Mouse (Mus musculus) limb, embryonic 10.5 days (tissue): Measurements from ENCODE around the gene Mafg. TPM values are rescaled to one million over a fixed set of nuclear protein-coding genes. Genes with fewer than 3 reads are reported as not detected.

Experiments used
- DNase-seq: peaks from one replicate; pipeline ENCODE4 v3.0.0-alpha.2; 2017; ENCODE audit warnings: low spot score
- H3K27ac ChIP-seq: fragments of 300-500 bp; sonication (generic); 2 replicates; pipeline ENCODE4 v1.5.1; 2016; ENCODE audit warnings: mild to moderate bottlenecking
- H3K27me3 ChIP-seq: fragments of 300-500 bp; sonication (generic); 2 replicates; pipeline ENCODE4 v1.6.1; 2016; ENCODE audit warnings: low read depth, mild to moderate bottlenecking; ENCODE audit not compliant: poor library complexity, severe bottlenecking
- H3K36me3 ChIP-seq: fragments of 300-500 bp; sonication (generic); 2 replicates; pipeline ENCODE4 v1.6.1; 2016; ENCODE audit warnings: mild to moderate bottlenecking, moderate library complexity
- H3K4me1 ChIP-seq: fragments of 300-500 bp; sonication (generic); 2 replicates; pipeline ENCODE4 v1.6.1; 2016
- H3K4me3 ChIP-seq: fragments of 300-500 bp; sonication (generic); 2 replicates; pipeline ENCODE4 v1.5.1; 2016; ENCODE audit warnings: mild to moderate bottlenecking, moderate library complexity
- H3K9me3 ChIP-seq: fragments of 300-500 bp; sonication (generic); replicated peaks from 2 replicates; pipeline ENCODE4 v1.6.1; 2016; ENCODE audit warnings: mild to moderate bottlenecking
- WGBS: fragments of 180-500 bp; shearing (Covaris S2); methylation state at CpG from one replicate; pipeline ENCODE4 v1.1.7; 2016; 5-methylcytosine and 5-hydroxymethylcytosine counted together
- polyA plus RNA-seq: library from polyadenylated mRNA; unstranded; fragments of >200 nt; fragmentation: Nextera tagmentation; extraction: Ambion mirVana; gene quantifications from 2 replicates; pipeline ENCODE4 v1.2.1, GENCODE M21; 2016

The Mafg gene
- polyA plus RNA-seq, 1 experiment from 2014 or later = 25.9 TPM

- Histone ChIP-seq H3K27me3 (peaks cover 15% of the 10 kb centered on the region), H3K27ac (no peak overlapping the region), H3K4me1 (peaks cover 29% of the 10 kb centered on the region), H3K36me3 (peaks cover 82% of the 10 kb centered on the region), H3K9me3 (no peaks in the 10 kb centered on the region), H3K4me3 (no peak overlapping the region)
- DNase-seq = no peak
- 88% methylated on average over 10 of the region's 10 CpGs for WGBS
These were observed 19.9 kb downstream of the Mafg start for GRCm38 (mm10) chr11:120613481-120613972.

DNA sequence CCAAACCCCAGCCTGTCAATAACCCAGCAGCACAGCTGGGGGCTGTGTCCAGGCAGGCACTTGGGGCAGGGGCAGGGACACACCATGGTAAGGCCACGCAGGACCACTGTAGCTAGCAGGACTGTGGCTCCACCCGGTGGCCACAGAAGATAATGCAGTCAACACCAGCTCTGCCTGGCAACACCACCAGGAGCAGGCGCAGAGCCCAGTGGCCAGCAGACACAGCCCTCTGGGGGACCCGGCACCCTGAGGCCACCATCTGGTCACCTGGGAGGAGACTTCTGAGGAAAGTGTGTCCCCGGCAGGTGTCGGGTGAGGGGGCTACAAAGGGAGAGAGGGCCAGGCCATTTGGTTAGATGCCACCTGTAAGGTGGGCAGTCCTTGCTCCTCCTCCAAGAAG is 20.6 kb downstream of the Mafg start:
- Histone ChIP-seq H3K9me3 (no peaks in the 10 kb centered on the region), H3K4me3 (peak overlapping the region; percentile 23), H3K36me3 (peaks cover 74% of the 10 kb centered on the region), H3K27me3 (peaks cover 22% of the 10 kb centered on the region), H3K27ac (no peak overlapping the region), H3K4me1 (peaks cover 32% of the 10 kb centered on the region)
- DNase-seq = peak; percentile 81
- WGBS = 39% methylated on average over 6 of the region's 6 CpGs

DNA sequence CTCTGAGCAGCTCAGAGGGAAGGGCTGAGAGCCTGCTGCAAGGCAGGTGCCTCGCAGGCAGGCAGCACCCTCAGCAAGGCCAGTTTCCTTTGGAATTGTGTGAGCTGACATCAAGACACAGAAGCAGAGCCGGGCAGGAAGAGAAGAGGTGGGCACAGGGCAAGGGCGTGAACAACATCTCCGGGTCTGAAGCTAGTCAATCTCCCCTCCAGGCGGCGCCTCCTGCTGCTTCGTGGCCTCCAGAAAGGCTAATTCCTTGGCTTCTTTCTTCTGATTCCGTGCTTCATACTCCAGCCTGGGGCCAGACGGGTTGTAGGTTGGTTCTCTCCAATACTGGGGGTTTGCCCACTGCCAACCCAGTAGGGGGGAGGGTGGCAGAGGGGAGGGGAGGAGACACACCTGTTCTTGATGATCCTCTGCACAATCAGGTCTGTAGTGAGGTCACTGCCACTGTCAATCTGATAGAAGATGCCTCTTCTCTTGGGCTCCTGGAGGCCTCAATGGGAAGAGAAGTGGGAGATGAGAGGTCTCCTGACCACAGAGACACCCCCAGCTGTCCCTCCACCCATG is 22.8 kb downstream of the Mafg start:
- 85% methylated on average over 9 of the region's 9 CpGs for WGBS
- Histone ChIP-seq H3K4me3 (no peak overlapping the region), H3K27ac (no peak overlapping the region), H3K27me3 (peaks cover 36% of the 10 kb centered on the region), H3K36me3 (peaks cover 85% of the 10 kb centered on the region), H3K4me1 (peaks cover 21% of the 10 kb centered on the region), H3K9me3 (no peaks in the 10 kb centered on the region)
- DNase-seq = no peak

- Histone ChIP-seq H3K4me3 (0 out of 2 replicates have a peak overlapping the region, but pooled peaks have one; percentile 43), H3K4me1 (peaks cover 21% of the 10 kb centered on the region), H3K36me3 (peaks cover 86% of the 10 kb centered on the region), H3K27me3 (peaks cover 36% of the 10 kb centered on the region), H3K27ac (no peak overlapping the region), H3K9me3 (no peaks in the 10 kb centered on the region)
- DNase-seq = no peak
- 44% methylated on average over 8 of the region's 8 CpGs for WGBS
These were observed 24.1 kb downstream of the Mafg start for GRCm38 (mm10) chr11:120609250-120609649.

GRCm38 (mm10) chr11:120608241-120609034 is 25.0 kb downstream of the Mafg start, which contains the start of gene Npb:
Gene Npb (plus strand): TSS chr11:120608477.
- 3% methylated on average over 45 of the region's 45 CpGs for WGBS
- Histone ChIP-seq H3K4me1 (peaks cover 21% of the 10 kb centered on the region), H3K36me3 (peaks cover 86% of the 10 kb centered on the region), H3K9me3 (no peaks in the 10 kb centered on the region), H3K27me3 (peaks cover 36% of the 10 kb centered on the region), H3K4me3 (peak within 1 kb of the TSS; percentile 43), H3K27ac (peak within 1 kb of the TSS; percentile 66; the same call in 1 of the 2 replicates)
- no peak for DNase-seq

DNA sequence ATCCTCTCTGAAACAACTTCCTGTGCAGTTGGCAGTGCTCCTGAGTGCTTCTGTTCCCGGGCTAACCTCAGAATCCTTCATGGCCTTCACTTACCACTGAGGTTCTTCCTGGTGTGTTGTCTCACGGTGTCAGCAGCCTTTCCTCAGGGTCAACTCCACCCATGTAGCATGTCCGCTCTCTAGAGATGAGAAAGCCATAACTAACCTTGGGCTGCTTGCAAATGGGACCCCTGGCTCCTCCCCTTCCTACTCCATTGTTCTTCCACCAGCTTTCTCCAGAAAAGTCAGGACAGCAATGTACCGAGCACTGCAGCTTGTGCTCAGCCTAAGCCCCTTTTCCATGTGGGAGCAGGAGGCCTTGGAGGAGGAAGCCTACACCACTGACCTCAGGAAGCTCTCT is 26.6 kb downstream of the Mafg start:
- 79% methylated on average over 4 of the region's 4 CpGs for WGBS
- Histone ChIP-seq H3K27ac (no peak overlapping the region), H3K36me3 (peaks cover 86% of the 10 kb centered on the region), H3K27me3 (peaks cover 36% of the 10 kb centered on the region), H3K4me1 (peaks cover 21% of the 10 kb centered on the region), H3K9me3 (no peaks in the 10 kb centered on the region), H3K4me3 (no peak overlapping the region)
- DNase-seq = no peak

- H3K27me3 ChIP-seq = peaks cover 36% of the 10 kb centered on the region
- H3K4me3 ChIP-seq = no peak overlapping the region
- WGBS = 95% methylated on average over 7 of the region's 7 CpGs
- no peak overlapping the region for H3K27ac ChIP-seq
- DNase-seq = no peak
- H3K36me3 ChIP-seq = peaks cover 83% of the 10 kb centered on the region
- no peaks in the 10 kb centered on the region for H3K9me3 ChIP-seq
- H3K4me1 ChIP-seq = peaks cover 21% of the 10 kb centered on the region
These were observed 27.7 kb downstream of the Mafg start for GRCm38 (mm10) chr11:120605667-120606066.

DNA sequence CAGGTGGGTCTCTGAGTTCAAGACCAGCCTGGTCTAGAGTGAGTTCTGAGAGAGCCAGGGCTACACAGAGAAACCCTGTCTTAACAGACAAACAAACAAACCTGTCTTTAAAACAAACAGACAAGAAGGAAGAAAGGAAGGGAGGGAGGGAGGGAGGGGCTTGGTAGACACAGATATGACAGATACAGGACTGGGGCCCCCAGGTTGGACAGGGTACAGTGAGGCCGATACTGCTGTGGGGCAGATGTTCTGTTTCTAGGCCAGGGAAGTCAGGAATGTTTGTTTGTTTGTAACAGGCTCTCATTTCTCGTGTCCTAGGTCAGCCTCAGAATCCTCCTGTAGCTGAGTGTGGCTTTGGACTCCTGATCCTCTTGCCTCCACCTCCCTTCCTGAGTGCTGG is 29.9 kb downstream of the Mafg start:
- H3K9me3 ChIP-seq = no peaks in the 10 kb centered on the region
- peaks cover 74% of the 10 kb centered on the region for H3K36me3 ChIP-seq
- peaks cover 22% of the 10 kb centered on the region for H3K4me1 ChIP-seq
- H3K4me3 ChIP-seq = no peak overlapping the region; the same call in 1 of the 2 replicates
- 85% methylated on average over 2 of the region's 2 CpGs for WGBS
- H3K27ac ChIP-seq = no peak overlapping the region
- peaks cover 21% of the 10 kb centered on the region for H3K27me3 ChIP-seq
- DNase-seq = no peak

DNA sequence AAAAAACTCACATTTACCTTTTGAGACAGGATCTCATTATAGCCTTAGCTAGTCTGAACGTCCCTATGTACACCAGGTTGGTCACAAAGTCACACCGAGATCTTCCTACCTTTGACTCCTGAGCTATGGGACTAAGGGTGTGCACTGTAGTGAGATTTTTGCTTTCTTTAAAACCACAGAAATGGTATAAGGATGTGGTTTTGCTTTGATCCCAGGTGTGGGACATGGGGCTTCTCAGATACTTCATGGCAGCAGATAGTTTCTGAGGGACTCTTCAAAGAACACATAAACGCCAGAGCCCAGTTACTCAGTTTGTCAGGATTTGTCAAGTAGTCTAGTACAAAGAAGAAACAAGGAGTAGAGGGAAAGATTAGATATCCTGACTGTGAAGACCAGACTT is 32.7 kb downstream of the Mafg start:
- 91% methylated on average over 3 of the region's 3 CpGs for WGBS

GRCm38 (mm10) chr11:120598990-120599549 is 34.3 kb downstream of the Mafg start:
- Histone ChIP-seq H3K27ac (peak overlapping the region; percentile 99), H3K4me3 (peak overlapping the region; percentile 100), H3K4me1 (peaks cover 30% of the 10 kb centered on the region), H3K36me3 (peaks cover 78% of the 10 kb centered on the region), H3K9me3 (no peaks in the 10 kb centered on the region), H3K27me3 (no peaks in the 10 kb centered on the region)
- WGBS = 50% methylated on average over 17 of the region's 17 CpGs
- DNase-seq = no peak

More for the DNA sequence above, 32.7 kb downstream of the Mafg start:
- H3K36me3 ChIP-seq = peaks cover 79% of the 10 kb centered on the region
- no peak overlapping the region for H3K4me3 ChIP-seq
- DNase-seq = no peak
- no peaks in the 10 kb centered on the region for H3K27me3 ChIP-seq
- no peaks in the 10 kb centered on the region for H3K9me3 ChIP-seq
- no peak overlapping the region for H3K27ac ChIP-seq
- peaks cover 30% of the 10 kb centered on the region for H3K4me1 ChIP-seq

DNA sequence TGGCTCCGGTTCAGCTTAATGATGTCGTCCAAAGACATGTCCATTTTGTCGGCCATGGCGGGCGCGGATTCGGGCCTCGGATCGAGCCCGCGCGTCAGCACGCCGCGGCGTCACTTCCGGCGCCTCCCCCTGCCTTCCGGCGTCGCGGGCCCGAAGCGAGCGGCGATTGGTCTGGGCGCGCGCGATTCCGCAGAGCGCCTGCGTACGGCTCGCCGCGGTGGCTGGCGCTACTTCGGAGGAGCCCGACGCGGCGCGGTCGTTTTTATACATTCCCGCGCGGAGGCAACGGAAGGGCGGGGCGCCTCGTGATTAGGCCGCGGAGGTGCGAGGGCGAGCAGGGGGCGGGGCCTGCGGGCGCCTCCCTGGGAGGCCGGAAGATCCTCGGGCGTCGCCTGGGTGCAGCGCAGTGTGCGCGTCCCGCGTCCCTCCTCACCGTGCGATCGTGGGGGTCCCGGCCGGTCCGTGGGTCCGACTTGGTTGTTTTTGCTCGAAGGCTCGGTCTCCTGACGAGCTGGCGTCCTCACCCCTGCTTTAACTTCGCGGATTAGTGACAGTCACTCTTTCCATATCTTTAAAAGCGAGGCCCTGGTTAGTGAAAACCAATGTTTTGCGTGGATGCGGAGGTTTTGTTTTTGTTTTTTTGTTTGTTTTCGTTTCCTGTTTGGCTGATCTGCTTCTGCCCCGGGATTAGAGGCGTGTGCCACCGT is 35.0 kb downstream of the Mafg start, which contains the start of the genes Alyref and Anapc11:
Alyref (minus strand) TSS at position 83 of the 707 bp plus-strand sequence.
Anapc11 (plus strand) TSS at position 139 of the 707 bp plus-strand sequence.
- Histone ChIP-seq H3K27ac (peak within 1 kb of the TSS; percentile 99), H3K9me3 (no peaks in the 10 kb centered on the region), H3K36me3 (peaks cover 78% of the 10 kb centered on the region), H3K4me3 (peak within 1 kb of the TSS; percentile 100), H3K4me1 (peaks cover 30% of the 10 kb centered on the region), H3K27me3 (no peaks in the 10 kb centered on the region)
- WGBS = under 1% methylated on average over 88 of the region's 88 CpGs
- DNase-seq = peak; percentile 97
